Mouse (Mus musculus) B cell, adult 67 days (primary cell): ENCODE data around the gene Prss48. TPM values are rescaled to one million over a fixed set of nuclear protein-coding genes. Genes with fewer than 3 reads are reported as not detected.

Source experiments
- total RNA-seq, 2 experiments: library from RNA; stranded (reverse); gene quantifications; 4 replicates each; pipeline ENCODE4 v1.2.4; 2023

Gene Prss48
- not detected for total RNA-seq

DNA sequence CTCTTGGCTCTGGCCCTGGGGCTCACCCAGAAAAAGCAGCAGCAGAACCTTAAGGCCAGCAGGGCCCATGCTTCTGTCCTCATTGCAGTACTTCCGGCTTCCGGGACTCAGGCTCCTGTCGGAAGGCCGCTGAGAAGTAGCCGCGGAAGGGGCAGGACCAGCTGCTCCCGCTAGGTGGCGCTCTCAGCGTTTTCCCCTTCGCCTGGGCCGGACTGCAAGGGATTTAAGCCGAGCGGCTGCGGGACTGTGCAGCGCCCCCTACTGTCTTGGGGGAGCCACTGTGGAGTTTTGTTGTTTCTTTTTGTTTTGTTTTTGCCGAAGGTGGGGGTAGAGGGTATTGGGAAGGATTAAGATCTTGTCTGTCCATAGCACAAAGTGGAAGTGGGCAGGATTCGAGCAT lies at the start of gene Prss48:
TSS of gene Prss48 (minus strand) at position 69 of the 400 bp plus-strand sequence.

GRCm38 (mm10) chr3:85970742-85971598 lies 31.3 kb downstream of the Prss48 start, which contains the start of gene Sh3d19:
TSS of gene Sh3d19 (plus strand) at chr3:85971109.

Other genes with a start within 250 kb of the Prss48 start
- 1 to 10 TPM; 1.9 to 2.0 TPM for gene Fam160a1, start 185.2 kb downstream of the Prss48 start, total RNA-seq
- 1 to 10 TPM; 1.3 to 1.6 TPM for gene Glt28d2, start 115.0 kb downstream of the Prss48 start, total RNA-seq
- gene Gm37240, start 115.0 kb downstream of the Prss48 start, total RNA-seq, result 1 to 10 TPM; 4.4 to 5.2 TPM
- gene Sh3d19, start 31.4 kb downstream of the Prss48 start, total RNA-seq, result under 1 TPM; 0.12 to 0.24 TPM
- 1,000 to 10,000 TPM; 1,749 to 1,816 TPM for gene Rps3a1, start 140.2 kb upstream of the Prss48 start, total RNA-seq
- 10 to 100 TPM; 75.6 to 81.0 TPM for gene Lrba, start 222.2 kb upstream of the Prss48 start, total RNA-seq